Mouse (Mus musculus): ENCODE results near the gene Zfp729a. TPM values are rescaled to one million over a fixed set of nuclear protein-coding genes. Genes with fewer than 3 reads are reported as not detected.
"Not testable (repeated sequence)": the region's sequence is repeated elsewhere in the genome, so short reads cannot be mapped to it uniquely, and the experiment has no call there.

The Zfp729a gene
- 4.1 and 5.1 TPM in 2 replicates for polyA plus RNA-seq (2014; fragmentation: Nextera tagmentation; extraction: Ambion mirVana)

GRCm38 (mm10) chr13:67637294-67638007 is at the start of gene Zfp729a, which contains the start of gene Gm49345:
Gene Zfp729a, minus strand, starts transcription at chr13:67637791.
Gene Gm49345, minus strand, starts transcription at chr13:67637769.
- H3K9me3 ChIP-seq (ENCODE audit: control insufficient read depth, low read length): no peaks in the 10 kb centered on the region
- H3K36me3 ChIP-seq (ENCODE audit: control insufficient read depth, insufficient read depth, low read length): no peaks in the 10 kb centered on the region
- ATAC-seq (ENCODE audit: low read depth): peak; percentile 99
- H3K4me3 ChIP-seq (ENCODE audit: low read depth, low read length): peak within 1 kb of the TSS; percentile 71
- under 1% methylated on average over 19 of the region's 19 CpGs for WGBS
- no peak within 1 kb of the TSS for H3K27ac ChIP-seq (ENCODE audit: low read depth, low read length)
- no peaks in the 10 kb centered on the region for H3K27me3 ChIP-seq (ENCODE audit: control insufficient read depth, insufficient read depth, low read length)
- H3K4me2 ChIP-seq (ENCODE audit: low read depth, low read length): peak within 1 kb of the TSS; percentile 52
- H3K4me1 ChIP-seq (ENCODE audit: control insufficient read depth, insufficient read depth, low read length): no peaks in the 10 kb centered on the region
- H3K9ac ChIP-seq (replicated peaks; ENCODE audit: low read depth, low read length): peak within 1 kb of the TSS; percentile 68

GRCm38 (mm10) chr13:67686971-67687370 is 49.4 kb upstream of the Zfp729a start, which contains the start of gene Zfp738:
Gene Zfp738, minus strand, starts transcription at chr13:67687071.
- no peak within 1 kb of the TSS for H3K4me2 ChIP-seq (ENCODE audit: low read depth, low read length)
- no peaks in the 10 kb centered on the region for H3K9me3 ChIP-seq (ENCODE audit: control insufficient read depth, low read length)
- WGBS: 84% methylated on average over 4 of the region's 4 CpGs
- no peak within 1 kb of the TSS for H3K9ac ChIP-seq (replicated peaks; ENCODE audit: low read depth, low read length)
- H3K27me3 ChIP-seq (ENCODE audit: control insufficient read depth, insufficient read depth, low read length): no peaks in the 10 kb centered on the region
- H3K4me3 ChIP-seq (ENCODE audit: low read depth, low read length): no peak within 1 kb of the TSS
- no peaks in the 10 kb centered on the region for H3K36me3 ChIP-seq (ENCODE audit: control insufficient read depth, insufficient read depth, low read length)
- peaks cover 3% of the 10 kb centered on the region; the same call in 1 of the 2 replicates for H3K4me1 ChIP-seq (ENCODE audit: control insufficient read depth, insufficient read depth, low read length)
- no peak for ATAC-seq (ENCODE audit: low read depth)
- no peak within 1 kb of the TSS for H3K27ac ChIP-seq (ENCODE audit: low read depth, low read length)

- WGBS: 74% methylated on average over 2 of the region's 2 CpGs
- H3K9me3 ChIP-seq (ENCODE audit: control insufficient read depth, low read length); H3K36me3 ChIP-seq (ENCODE audit: control insufficient read depth, insufficient read depth, low read length); H3K27ac ChIP-seq (ENCODE audit: low read depth, low read length); H3K4me1 ChIP-seq (ENCODE audit: control insufficient read depth, insufficient read depth, low read length); H3K27me3 ChIP-seq (ENCODE audit: control insufficient read depth, insufficient read depth, low read length); H3K9ac ChIP-seq (replicated peaks; ENCODE audit: low read depth, low read length): not testable (repeated sequence)
- peak overlapping the region; percentile 43 for H3K4me2 ChIP-seq (ENCODE audit: low read depth, low read length)
- peak overlapping the region; percentile 57 for H3K4me3 ChIP-seq (ENCODE audit: low read depth, low read length)
- peak; percentile 25 for ATAC-seq (ENCODE audit: low read depth)
These were observed 46.2 kb upstream of the Zfp729a start for GRCm38 (mm10) chr13:67683841-67684240.

GRCm38 (mm10) chr13:67682959-67683735 is 45.6 kb upstream of the Zfp729a start:
- WGBS: 14% methylated on average over 16 of the region's 16 CpGs
- Histone ChIP-seq H3K9ac (replicated peaks; ENCODE audit: low read depth, low read length) (peak overlapping the region; percentile 70), H3K4me2 (ENCODE audit: low read depth, low read length) (peak overlapping the region; percentile 65), H3K4me3 (ENCODE audit: low read depth, low read length) (peak overlapping the region; percentile 57)
- H3K27ac ChIP-seq (ENCODE audit: low read depth, low read length); H3K27me3 ChIP-seq (ENCODE audit: control insufficient read depth, insufficient read depth, low read length); H3K36me3 ChIP-seq (ENCODE audit: control insufficient read depth, insufficient read depth, low read length); H3K9me3 ChIP-seq (ENCODE audit: control insufficient read depth, low read length); H3K4me1 ChIP-seq (ENCODE audit: control insufficient read depth, insufficient read depth, low read length): not testable (repeated sequence)
- peak; percentile 100 for ATAC-seq (ENCODE audit: low read depth)

GRCm38 (mm10) chr13:67674902-67675301 is 37.3 kb upstream of the Zfp729a start:
- WGBS: 97% methylated on average over 2 of the region's 2 CpGs
- H3K4me3 ChIP-seq (ENCODE audit: low read depth, low read length): no peak overlapping the region
- H3K4me1 ChIP-seq (ENCODE audit: control insufficient read depth, insufficient read depth, low read length): no peaks in the 10 kb centered on the region
- H3K27ac ChIP-seq (ENCODE audit: low read depth, low read length): no peak overlapping the region
- no peaks in the 10 kb centered on the region for H3K27me3 ChIP-seq (ENCODE audit: control insufficient read depth, insufficient read depth, low read length)
- no peak for ATAC-seq (ENCODE audit: low read depth)
- H3K9ac ChIP-seq (replicated peaks; ENCODE audit: low read depth, low read length): no peak overlapping the region
- no peak overlapping the region for H3K4me2 ChIP-seq (ENCODE audit: low read depth, low read length)
- H3K36me3 ChIP-seq (ENCODE audit: control insufficient read depth, insufficient read depth, low read length): no peaks in the 10 kb centered on the region; the same call in 1 of the 2 replicates
- H3K9me3 ChIP-seq (ENCODE audit: control insufficient read depth, low read length): no peaks in the 10 kb centered on the region

GRCm38 (mm10) chr13:67652496-67652895 is 14.9 kb upstream of the Zfp729a start:
- ATAC-seq (ENCODE audit: low read depth): no peak
- WGBS: 35% methylated on average over 3 of the region's 3 CpGs
- Histone ChIP-seq H3K4me1 (ENCODE audit: control insufficient read depth, insufficient read depth, low read length) (no peaks in the 10 kb centered on the region), H3K27ac (ENCODE audit: low read depth, low read length) (no peak overlapping the region), H3K9me3 (ENCODE audit: control insufficient read depth, low read length) (no peaks in the 10 kb centered on the region), H3K4me3 (ENCODE audit: low read depth, low read length) (no peak overlapping the region), H3K27me3 (ENCODE audit: control insufficient read depth, insufficient read depth, low read length) (no peaks in the 10 kb centered on the region), H3K36me3 (ENCODE audit: control insufficient read depth, insufficient read depth, low read length) (no peaks in the 10 kb centered on the region), H3K4me2 (ENCODE audit: low read depth, low read length) (no peak overlapping the region), H3K9ac (replicated peaks; ENCODE audit: low read depth, low read length) (no peak overlapping the region)

- no peak overlapping the region for H3K27ac ChIP-seq (ENCODE audit: low read depth, low read length)
- no peaks in the 10 kb centered on the region for H3K27me3 ChIP-seq (ENCODE audit: control insufficient read depth, insufficient read depth, low read length)
- H3K4me2 ChIP-seq (ENCODE audit: low read depth, low read length): no peak overlapping the region
- 90% methylated on average over 4 of the region's 4 CpGs for WGBS
- H3K36me3 ChIP-seq (ENCODE audit: control insufficient read depth, insufficient read depth, low read length): no peaks in the 10 kb centered on the region
- H3K4me3 ChIP-seq (ENCODE audit: low read depth, low read length): peak overlapping the region; percentile 55; the same call in 1 of the 2 replicates
- no peak for ATAC-seq (ENCODE audit: low read depth)
- H3K9ac ChIP-seq (replicated peaks; ENCODE audit: low read depth, low read length): no peak overlapping the region
- H3K4me1 ChIP-seq (ENCODE audit: control insufficient read depth, insufficient read depth, low read length): peaks cover 5% of the 10 kb centered on the region; the same call in 1 of the 2 replicates
- no peaks in the 10 kb centered on the region for H3K9me3 ChIP-seq (ENCODE audit: control insufficient read depth, low read length)
These were observed 27.5 kb downstream of the Zfp729a start for GRCm38 (mm10) chr13:67610108-67610507.

- 5% methylated on average over 20 of the region's 20 CpGs for WGBS
- ATAC-seq (ENCODE audit: low read depth): peak; percentile 98
- no peaks in the 10 kb centered on the region for H3K27me3 ChIP-seq (ENCODE audit: control insufficient read depth, insufficient read depth, low read length)
- no peaks in the 10 kb centered on the region for H3K9me3 ChIP-seq (ENCODE audit: control insufficient read depth, low read length)
- no peaks in the 10 kb centered on the region for H3K36me3 ChIP-seq (ENCODE audit: control insufficient read depth, insufficient read depth, low read length)
- peak within 1 kb of the TSS; percentile 57 for H3K4me2 ChIP-seq (ENCODE audit: low read depth, low read length)
- H3K4me3 ChIP-seq (ENCODE audit: low read depth, low read length): peak within 1 kb of the TSS; percentile 55
- peaks cover 5% of the 10 kb centered on the region; the same call in 1 of the 2 replicates for H3K4me1 ChIP-seq (ENCODE audit: control insufficient read depth, insufficient read depth, low read length)
- H3K27ac ChIP-seq (ENCODE audit: low read depth, low read length): 0 out of 2 replicates have a peak within 1 kb of the TSS, but pooled peaks have one; percentile 60
- peak within 1 kb of the TSS; percentile 46 for H3K9ac ChIP-seq (replicated peaks; ENCODE audit: low read depth, low read length)
These were observed 28.3 kb downstream of the Zfp729a start, which contains the start of gene Zfp729b for GRCm38 (mm10) chr13:67609066-67609876. Gene Zfp729b, minus strand, starts transcription at chr13:67609707.

Measured in neural tube, embryonic 14.5 days (tissue).